Mouse (Mus musculus) heart, postnatal 4 days (tissue): Measurements from ENCODE around the gene Cbl. TPM values are rescaled to one million over a fixed set of nuclear protein-coding genes. Genes with fewer than 3 reads are reported as not detected.
A peak's percentile ranks its signal among the peaks of the same experiment; 100 is the strongest.

ENCODE experiments used
- DNase-seq: peaks from one replicate; pipeline ENCODE4 v3.0.0; 2021
- total RNA-seq, 2 experiments: library from RNA; stranded (reverse); gene quantifications; 2 replicates each; pipeline ENCODE4 v1.2.3; 2021

Gene Cbl
- total RNA-seq, 2 experiments from 2014 or later = 28.5 to 28.8 TPM

DNA sequence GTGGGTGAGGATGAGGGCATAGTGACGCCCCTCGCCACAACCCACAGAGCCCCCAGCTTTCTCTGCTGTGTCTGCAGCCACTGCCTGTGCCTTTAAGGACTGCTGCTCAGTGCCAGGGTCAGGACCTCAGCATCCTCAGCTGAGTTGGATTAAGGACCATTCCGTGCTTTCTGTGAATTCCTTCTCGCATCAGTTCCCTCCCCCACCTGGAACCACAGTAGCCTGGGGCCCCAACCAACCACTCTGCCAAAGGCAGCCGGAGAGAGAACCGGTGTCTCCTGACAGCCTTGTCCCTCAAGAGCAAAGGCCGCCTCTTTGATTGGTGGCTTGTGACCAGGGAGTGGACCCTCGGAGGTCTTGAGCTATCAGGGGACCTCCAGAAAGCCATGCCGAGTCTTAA, 132.4 kb downstream of the Cbl start, which contains the start of gene Mfrp:
TSS of gene Mfrp (plus strand) at position 240 of the 400 bp plus-strand sequence.
- DNase-seq = no peak

DNA sequence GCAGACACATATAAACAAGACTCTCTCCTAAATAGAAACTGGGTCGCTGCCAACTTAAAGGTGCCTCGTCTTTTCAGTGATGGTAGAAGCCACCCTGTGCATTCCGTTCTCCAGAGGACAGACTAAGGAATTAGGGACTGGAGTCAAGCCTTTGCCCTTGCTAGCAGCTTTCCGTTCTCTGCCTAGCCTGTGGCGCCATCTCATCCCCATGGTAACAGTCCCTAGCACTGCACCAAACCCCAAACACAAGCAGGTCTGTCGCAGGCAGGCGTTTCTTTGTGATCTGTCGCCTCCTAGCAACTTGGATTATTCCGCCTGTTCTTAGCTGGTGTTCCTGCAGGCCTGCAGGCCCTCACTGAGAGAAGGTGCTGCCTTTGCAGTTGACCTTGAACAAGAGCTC, 137.3 kb downstream of the Cbl start:
- DNase-seq = peak; percentile 57

GRCm38 (mm10) chr9:44095781-44096180, 138.1 kb downstream of the Cbl start:
- DNase-seq = no peak

DNA sequence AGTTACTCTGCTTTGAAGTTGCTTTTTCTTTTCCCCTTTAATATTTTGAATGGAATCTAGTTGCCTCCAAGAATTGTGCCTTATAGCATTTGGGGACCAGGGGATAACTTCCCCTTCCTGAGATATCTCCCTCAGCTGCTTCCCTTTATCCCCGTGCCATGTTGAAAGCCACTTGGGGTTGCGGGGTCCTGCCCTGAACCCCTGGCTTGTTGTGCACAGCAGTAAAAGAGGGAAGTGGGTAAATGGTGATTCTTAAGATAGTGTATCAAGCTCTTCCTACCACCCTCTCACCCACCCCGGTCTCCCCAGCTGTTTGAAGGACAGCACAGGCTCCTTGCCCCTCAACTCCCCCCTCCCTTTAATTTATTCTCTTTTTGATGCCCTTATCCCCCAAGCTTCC, 139.1 kb downstream of the Cbl start:
- no peak for DNase-seq

- peak; percentile 93 for DNase-seq
Observed at GRCm38 (mm10) chr9:44093612-44094503, 140.0 kb downstream of the Cbl start.

Other genes starting within 250 kb of the Cbl start
- gene Thy1, start 190.7 kb downstream of the Cbl start, total RNA-seq = 10 to 100 TPM; 16.2 to 18.8 TPM
- gene Usp2, start 167.0 kb downstream of the Cbl start, total RNA-seq = 10 to 100 TPM; 72.6 to 79.0 TPM
- not detected for gene Mfrp, start 132.3 kb downstream of the Cbl start, total RNA-seq
- 1 to 10 TPM; 8.5 to 9.7 TPM for gene C1qtnf5, start 126.8 kb downstream of the Cbl start, total RNA-seq
- gene Gm49380, start 120.5 kb downstream of the Cbl start, total RNA-seq = not detected
- 10 to 100 TPM; 22.3 to 24.7 TPM for gene Rnf26, start 120.5 kb downstream of the Cbl start, total RNA-seq
- gene Mcam, start 99.6 kb downstream of the Cbl start, total RNA-seq = 100 to 1,000 TPM; 204 to 213 TPM
- not detected for gene Ccdc153, start 6.6 kb upstream of the Cbl start, total RNA-seq
- gene Pdzd3, start 17.4 kb upstream of the Cbl start, total RNA-seq = 1 to 10 TPM in 1 of 2 experiments, under 1 TPM in 1; 0.92 to 1.0 TPM
- 10 to 100 TPM; 13.8 to 15.3 TPM for gene Nlrx1, start 34.5 kb upstream of the Cbl start, total RNA-seq
- gene Abcg4, start 54.6 kb upstream of the Cbl start, total RNA-seq = 1 to 10 TPM; 1.2 to 1.5 TPM
- gene Hinfp, start 71.6 kb upstream of the Cbl start, total RNA-seq = 10 to 100 TPM; 15.4 to 16.3 TPM
- gene C2cd2l, start 86.2 kb upstream of the Cbl start, total RNA-seq = 10 to 100 TPM; 16.3 to 16.5 TPM
- 10 to 100 TPM; 24.1 to 25.0 TPM for gene Dpagt1, start 92.0 kb upstream of the Cbl start, total RNA-seq
- gene H2afx, start 100.6 kb upstream of the Cbl start, total RNA-seq = 100 to 1,000 TPM; 157 to 164 TPM
- 10 to 100 TPM; 54.0 to 60.6 TPM for gene Hmbs, start 110.2 kb upstream of the Cbl start, total RNA-seq
- gene Vps11, start 127.6 kb upstream of the Cbl start, total RNA-seq = 10 to 100 TPM; 20.9 to 21.6 TPM
- gene Hyou1, start 145.4 kb upstream of the Cbl start, total RNA-seq = 10 to 100 TPM; 42.1 to 45.8 TPM
- 10 to 100 TPM; 21.9 to 26.1 TPM for gene Slc37a4, start 162.8 kb upstream of the Cbl start, total RNA-seq
- 1,000 to 10,000 TPM; 1,107 to 1,153 TPM for gene Rps25, start 173.1 kb upstream of the Cbl start, total RNA-seq
- gene Trappc4, start 173.6 kb upstream of the Cbl start, total RNA-seq = 10 to 100 TPM; 41.4 to 42.4 TPM
- 10 to 100 TPM; 14.3 to 14.7 TPM for gene Ccdc84, start 184.5 kb upstream of the Cbl start, total RNA-seq
- not detected for gene Foxr1, start 207.1 kb upstream of the Cbl start, total RNA-seq
- not detected for gene Upk2, start 220.9 kb upstream of the Cbl start, total RNA-seq
- 10 to 100 TPM; 56.8 to 64.0 TPM for gene Bcl9l, start 248.8 kb upstream of the Cbl start, total RNA-seq